Mouse (Mus musculus) olfactory bulb, adult 2 months (tissue): ENCODE data around the gene Usp15.

ENCODE experiments used
- CTCF ChIP-seq: fragments of 200-500 bp; IDR thresholded peaks from 2 replicates; pipeline ENCODE4 v1.5.1; 2012; ENCODE audit warnings: low read depth, mild to moderate bottlenecking, low read length, moderate library complexity; ENCODE audit not compliant: insufficient read depth
- POLR2A ChIP-seq: fragments of 200-500 bp; IDR thresholded peaks from 2 replicates; pipeline ENCODE4 v1.6.1; 2012; ENCODE audit warnings: mild to moderate bottlenecking, low read depth, low read length, moderate library complexity; ENCODE audit not compliant: insufficient read depth

GRCm38 (mm10) chr10:123191038-123191437 is 5.8 kb downstream of the Usp15 start:
- TF ChIP-seq CTCF = no peak
- no peak for TF ChIP-seq POLR2A
